Mouse (Mus musculus): ENCODE measurements around the gene Ube2d2b. TPM values are rescaled to one million over a fixed set of nuclear protein-coding genes. Genes with fewer than 3 reads are reported as not detected.

Ube2d2b gene
- total RNA-seq (2021), result not detected

DNA sequence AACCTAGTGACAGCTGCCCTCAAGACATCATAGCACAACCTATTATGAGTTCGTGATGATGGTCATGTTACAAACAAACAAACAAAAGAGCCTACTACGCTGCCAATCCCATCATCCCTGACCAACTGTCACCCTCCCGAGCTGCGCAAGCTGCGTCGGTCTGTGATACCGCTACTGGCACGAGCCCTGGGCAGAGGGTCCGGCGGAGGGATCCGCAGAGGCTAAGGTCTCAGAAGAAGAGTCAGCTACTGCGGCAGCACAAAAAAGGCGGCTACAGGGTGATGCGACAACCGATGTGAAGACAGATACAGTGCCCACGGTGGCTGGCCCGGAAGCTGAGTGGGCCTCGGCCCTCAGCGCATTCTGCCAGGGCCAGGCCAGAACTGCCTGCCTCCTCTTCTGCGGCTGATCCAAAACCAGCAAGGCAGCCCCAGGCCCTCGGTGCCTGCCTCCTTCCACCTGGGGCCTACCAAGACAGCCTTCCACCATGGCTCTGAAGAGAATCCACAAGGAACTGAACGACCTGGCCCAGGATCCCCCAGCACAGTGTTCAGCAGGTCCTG is at the start of gene Ube2d2b:
Gene Ube2d2b (plus strand): TSS at position 102 of the 563 bp plus-strand sequence.
- no peak for DNase-seq (ENCODE audit: low spot score in 2 of 2)
- intact Hi-C loops (cut with DNase I), result no loop called here

DNA sequence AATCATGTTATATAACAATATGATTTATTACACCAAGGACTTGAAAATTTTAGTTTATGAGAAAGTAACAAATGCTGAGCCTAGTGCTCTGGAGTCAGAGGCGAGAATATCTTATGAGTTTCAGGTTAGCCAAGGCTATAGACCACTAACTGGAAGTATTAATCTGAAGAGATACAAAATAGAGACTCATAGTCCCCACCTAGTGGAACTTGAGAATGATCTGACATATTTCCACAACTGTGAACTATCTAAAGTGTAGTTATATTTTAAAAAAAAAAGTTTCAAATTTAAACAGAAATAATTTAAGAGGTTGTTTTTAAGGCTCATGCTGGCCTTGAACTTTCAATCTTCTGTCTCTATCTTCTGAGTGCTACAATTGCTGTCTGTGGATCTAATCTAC is 47.5 kb upstream of the Ube2d2b start:
- DNase-seq (ENCODE audit: low spot score in 2 of 2), result no peak
- intact Hi-C loops (cut with DNase I), result no loop called here

DNA sequence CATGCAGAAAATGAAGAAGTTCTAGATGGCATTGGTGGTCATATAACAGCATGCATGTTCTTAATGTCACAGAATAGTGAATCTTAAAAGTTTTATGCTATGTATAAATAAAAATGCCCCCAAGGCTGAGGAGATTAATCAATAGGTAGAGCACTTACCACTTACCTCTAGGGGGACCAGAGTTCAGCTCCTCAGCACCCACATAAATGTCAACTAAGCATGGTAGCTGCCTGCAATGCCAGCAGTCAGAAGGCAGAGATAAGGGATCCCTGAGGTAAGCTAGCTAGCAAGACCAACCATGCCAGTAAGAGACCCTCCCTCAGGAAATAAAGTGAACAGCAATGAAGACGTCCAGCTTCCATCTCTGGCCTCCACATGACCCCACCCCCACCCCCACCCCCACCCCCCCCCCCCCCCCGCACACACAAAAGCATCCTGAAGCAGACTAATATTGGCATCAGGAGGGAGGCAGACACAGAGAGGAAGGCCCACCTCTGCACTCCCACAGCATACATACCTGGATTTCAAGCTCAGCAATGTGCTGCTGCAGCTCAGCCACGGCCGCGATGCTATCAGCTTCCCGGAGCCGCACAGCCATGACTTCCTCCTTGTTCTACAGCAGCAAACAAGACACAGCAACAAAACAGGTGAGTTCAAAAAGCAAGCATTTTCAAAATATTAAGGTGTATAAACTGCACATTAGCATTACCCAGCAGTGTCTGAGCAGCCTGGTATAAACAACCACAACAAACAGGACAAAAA is 42.0 kb upstream of the Ube2d2b start:
- DNase-seq (ENCODE audit: low spot score in 2 of 2), result no peak
- intact Hi-C loops (cut with DNase I), result loop anchor here (5.0 kb wide), 1 partner anchor 104 kb away; no protein-coding TSS in a partner anchor

DNA sequence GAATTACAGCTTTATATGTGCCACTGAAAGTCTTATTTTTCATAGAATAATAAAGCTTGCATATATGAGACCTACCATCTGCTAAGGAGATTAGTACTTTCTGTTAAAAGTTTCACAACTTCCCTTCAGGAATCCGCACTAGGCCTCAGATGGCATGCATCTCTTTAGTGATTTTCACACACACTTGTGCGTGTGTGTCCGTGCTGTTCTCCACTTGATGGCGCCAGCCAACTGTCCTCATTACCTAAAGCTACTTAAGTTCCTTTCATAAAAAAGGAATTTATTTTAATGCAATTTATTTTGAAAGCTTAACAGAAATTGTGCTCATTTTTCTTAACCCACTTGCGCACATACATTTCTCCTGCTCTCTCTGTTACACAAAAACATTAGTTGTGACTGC is 40.4 kb upstream of the Ube2d2b start:
- intact Hi-C loops (cut with DNase I), result loop anchor here (5.0 kb wide), 1 partner anchor 103 kb away; no protein-coding TSS in a partner anchor
- no peak for DNase-seq (ENCODE audit: low spot score in 2 of 2)

DNA sequence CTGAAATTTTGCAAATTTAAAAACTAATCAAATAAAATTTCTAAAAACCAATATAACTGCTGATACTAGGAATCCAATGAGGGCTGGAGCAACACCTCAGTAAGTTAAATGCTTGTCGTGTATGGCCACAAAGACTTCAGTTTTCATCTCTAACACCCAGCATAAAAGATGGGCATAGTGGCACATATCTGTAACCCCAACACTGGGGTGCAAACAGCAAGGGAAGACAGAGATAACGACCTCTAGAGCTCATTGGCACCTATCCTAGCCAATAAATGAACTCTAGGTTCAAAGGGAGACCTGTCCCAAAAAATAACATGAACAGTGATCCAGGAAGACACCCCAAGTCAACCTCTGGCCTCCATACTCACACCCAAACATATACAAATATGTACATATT is 37.9 kb upstream of the Ube2d2b start:
- DNase-seq (ENCODE audit: low spot score in 2 of 2), result no peak
- intact Hi-C loops (cut with DNase I), result loop anchor here (5.0 kb wide), 1 partner anchor 180 kb away; no protein-coding TSS in a partner anchor

DNA sequence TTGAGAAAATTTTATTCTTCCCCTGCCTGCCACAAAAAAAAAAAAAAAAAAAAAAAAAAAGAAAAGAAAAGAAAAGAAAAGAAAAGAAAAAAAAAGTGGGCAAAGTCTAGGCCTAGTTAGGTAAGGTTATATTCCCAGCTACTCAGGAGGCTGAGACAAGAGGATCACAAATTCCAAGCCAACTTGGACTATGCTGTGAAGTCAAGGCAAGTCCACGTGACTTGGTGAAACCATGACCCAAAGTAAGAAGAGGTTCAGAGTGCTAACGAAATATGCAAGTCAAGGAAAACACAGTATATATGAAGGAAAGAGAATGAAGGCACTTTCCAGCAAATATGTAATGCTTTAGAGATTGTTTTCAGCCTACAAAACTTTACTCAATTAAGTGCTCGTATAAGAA is 37.4 kb upstream of the Ube2d2b start:
- intact Hi-C loops (cut with DNase I), result loop anchor here (5.0 kb wide), 1 partner anchor 180 kb away; no protein-coding TSS in a partner anchor
- DNase-seq (ENCODE audit: low spot score in 2 of 2), result no peak

DNA sequence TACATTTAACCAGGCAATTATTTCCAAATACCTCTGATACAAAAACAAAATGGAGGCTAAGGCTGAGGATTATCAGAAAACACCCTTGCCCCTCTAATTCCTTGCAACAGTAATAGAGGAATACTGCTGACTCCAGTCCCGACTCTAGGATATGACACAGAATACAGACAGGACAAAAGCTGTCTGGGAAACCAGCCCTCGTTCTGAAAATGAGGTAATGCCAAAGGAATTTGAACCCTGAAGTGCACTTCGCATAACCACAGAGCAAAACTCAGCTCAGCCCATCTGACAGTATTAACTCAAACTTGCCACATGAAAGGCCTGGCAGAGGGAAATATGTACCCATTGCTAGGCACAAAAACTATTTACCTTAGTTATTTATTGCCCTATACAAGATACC is 36.6 kb upstream of the Ube2d2b start:
- intact Hi-C loops (cut with DNase I), result loop anchor here (5.0 kb wide), 1 partner anchor 181 kb away; no protein-coding TSS in a partner anchor
- no peak for DNase-seq (ENCODE audit: low spot score in 2 of 2)

DNA sequence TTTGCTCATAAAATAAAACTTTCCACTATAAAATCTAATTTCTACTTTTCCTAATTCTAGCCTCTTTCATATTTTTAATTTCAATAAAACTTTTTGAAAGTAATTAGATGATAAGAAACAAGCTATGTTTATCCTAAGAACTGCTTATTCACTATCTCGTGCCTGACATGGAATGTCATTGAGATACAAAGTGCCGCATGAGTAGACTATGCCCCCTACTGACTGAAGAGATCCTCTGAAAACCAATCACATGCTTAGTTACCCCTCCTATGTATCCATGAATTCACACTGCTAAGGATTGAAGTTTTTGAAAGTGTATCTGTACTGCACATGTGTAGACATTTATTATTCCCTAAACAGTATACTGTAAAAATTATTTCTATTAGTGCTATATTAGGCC is 36.0 kb upstream of the Ube2d2b start:
- intact Hi-C loops (cut with DNase I), result loop anchor here (5.0 kb wide), 1 partner anchor 182 kb away; no protein-coding TSS in a partner anchor
- DNase-seq (ENCODE audit: low spot score in 2 of 2), result no peak

DNA sequence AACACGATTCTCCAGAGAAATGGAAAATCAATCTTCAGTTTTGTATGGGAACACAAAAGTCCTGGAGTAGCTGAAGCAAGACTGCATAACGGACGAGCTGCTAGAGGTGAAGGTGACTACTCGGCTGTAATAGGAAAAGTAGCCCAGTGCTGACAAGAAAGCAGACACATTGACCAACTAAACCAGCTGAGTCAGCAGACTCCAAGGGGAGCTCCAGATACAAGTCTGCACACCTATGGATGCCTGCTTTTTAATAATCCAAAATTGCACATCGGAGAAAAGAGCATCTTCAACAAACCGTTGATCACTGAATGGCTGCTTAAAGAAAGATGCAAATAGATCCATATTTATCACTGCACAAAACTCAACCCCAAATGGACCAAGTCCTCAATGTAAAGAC is 31.6 kb upstream of the Ube2d2b start:
- intact Hi-C loops (cut with DNase I), result no loop called here
- DNase-seq (ENCODE audit: low spot score in 2 of 2), result no peak

DNA sequence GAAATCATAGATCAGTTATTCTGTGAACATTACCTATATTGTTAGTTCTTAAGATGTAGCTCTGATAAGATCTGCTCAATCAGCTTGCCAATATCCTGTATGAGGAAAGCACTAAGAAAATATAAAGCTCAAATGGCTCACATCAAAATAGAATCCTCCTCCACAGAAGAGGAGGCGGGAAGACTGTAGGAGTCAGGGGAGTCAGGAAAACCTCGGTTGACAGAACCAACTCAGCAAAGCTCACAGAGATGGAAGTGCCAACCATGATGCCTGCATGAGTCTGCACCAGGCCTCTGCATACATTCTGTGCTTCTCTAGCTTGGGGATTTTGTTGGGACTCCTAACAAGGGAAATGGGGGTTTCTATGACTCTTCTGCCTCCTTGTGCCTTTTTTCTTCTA is 28.7 kb upstream of the Ube2d2b start:
- no peak for DNase-seq (ENCODE audit: low spot score in 2 of 2)
- intact Hi-C loops (cut with DNase I), result no loop called here

DNA sequence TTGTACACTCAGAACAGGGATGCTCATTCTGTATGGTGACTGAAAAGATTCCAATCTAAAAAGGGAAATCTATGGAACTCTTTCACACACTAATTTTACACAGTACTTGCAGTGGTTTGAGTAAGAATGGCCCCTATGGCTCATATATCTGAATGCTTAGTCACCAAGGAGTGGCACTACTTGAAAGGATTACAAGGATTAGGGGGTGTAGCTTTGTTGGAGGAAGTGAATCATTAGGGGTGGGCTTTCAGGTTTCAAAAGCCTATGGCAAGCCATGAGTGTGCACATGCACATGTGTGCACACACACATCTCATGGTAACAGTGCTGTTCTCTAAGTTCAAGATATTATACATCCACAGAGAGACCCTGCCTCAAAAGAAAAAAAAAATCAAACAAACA is 27.3 kb upstream of the Ube2d2b start:
- DNase-seq (ENCODE audit: low spot score in 2 of 2), result no peak
- intact Hi-C loops (cut with DNase I), result no loop called here

DNA sequence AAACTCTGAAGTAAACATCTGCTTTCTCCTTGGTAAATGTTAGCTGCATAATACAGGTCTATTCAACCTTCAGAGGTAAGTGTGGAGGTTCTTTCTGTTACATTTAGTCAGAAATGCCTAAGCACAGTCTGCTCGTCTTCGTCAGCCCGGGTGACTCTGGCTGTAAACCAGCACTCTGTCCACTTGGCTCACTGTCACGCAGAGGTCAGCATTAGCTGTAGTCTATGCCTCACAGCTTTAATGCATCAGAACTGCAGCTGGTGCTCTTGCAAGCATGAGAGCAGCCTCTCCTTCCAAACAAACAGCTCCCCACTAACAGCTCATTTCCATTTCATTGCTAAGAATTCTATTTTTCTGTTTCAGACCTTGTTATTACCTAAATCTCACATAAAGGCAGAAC is 22.4 kb upstream of the Ube2d2b start:
- intact Hi-C loops (cut with DNase I), result no loop called here
- no peak for DNase-seq (ENCODE audit: low spot score in 2 of 2)

DNA sequence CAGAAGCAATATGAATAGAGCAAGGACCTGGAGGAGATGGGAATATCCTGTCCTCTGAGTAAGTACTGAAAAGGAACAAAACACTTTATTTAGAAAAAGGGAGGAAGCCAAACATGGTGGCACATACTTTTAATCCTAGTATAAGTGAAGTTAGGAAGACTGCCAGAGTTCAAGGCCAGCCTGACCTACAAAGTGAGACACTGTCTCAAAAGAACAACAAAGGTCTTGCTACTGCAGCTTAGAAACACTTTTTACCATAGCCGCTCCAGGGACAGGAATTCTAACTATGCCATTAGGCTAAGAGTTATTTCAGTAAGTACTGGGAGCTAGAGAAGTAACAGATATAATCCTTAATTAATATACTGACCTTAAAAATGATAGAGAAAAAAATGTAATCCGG is 15.2 kb upstream of the Ube2d2b start:
- intact Hi-C loops (cut with DNase I), result no loop called here
- DNase-seq (ENCODE audit: low spot score in 2 of 2), result no peak

DNA sequence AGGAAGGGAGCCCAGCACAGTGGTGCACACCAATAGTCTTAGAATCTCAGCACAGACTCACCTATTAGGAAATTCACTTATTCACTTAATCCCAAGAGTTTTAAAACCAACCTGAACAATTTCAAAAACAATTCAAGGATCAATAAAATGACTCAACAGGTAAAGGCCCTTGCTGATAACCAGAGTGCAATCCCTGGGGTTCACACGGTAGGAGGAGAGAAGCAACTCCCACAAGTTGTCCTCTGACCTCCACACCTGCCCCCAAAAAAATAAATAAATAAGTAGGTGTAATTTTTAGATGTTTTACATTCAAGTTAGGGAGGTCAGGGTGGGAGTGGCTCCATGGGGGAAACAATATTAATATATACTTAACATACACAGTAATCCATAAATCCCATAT is 7.4 kb upstream of the Ube2d2b start:
- intact Hi-C loops (cut with DNase I), result no loop called here
- no peak for DNase-seq (ENCODE audit: low spot score in 2 of 2)

DNA sequence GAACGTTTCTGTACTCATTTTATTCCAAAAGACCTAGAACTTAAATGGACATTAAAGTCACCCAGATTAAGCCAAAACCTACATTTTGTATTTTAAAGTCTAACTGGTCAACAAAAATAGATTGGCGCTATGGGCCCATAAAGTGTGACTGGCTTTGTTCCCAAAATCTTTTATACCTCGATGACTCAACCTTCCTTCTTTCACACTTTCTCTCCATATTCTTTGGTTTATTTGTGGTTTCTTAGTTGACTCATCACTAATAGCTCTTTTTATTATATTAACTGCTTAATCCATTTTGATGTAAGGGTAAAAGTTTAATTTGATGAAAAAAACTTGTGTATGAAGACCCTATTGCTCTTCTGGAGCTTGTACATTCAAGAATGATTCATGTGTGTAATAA is 1.5 kb downstream of the Ube2d2b start:
- no peak for DNase-seq (ENCODE audit: low spot score in 2 of 2)
- intact Hi-C loops (cut with DNase I), result no loop called here

DNA sequence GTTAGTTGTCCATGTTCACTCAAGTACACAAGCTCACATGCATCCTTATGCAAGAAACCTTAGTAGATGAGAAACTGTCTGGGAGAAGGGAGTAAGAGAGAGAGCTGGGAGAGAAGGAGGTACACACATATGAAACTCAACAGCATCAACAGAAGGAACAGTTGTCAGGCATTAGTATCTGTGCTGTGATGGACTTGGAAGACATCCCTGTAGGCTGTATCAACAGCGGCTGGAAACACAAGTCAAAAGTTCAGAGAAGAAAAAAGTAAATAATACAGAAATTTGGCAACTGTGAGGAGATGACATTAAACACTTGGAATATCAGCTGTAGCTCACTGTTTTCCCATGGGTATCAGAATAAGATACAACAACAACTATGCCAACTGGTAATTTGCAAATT is 4.4 kb downstream of the Ube2d2b start:
- no peak for DNase-seq (ENCODE audit: low spot score in 2 of 2)
- intact Hi-C loops (cut with DNase I), result no loop called here

DNA sequence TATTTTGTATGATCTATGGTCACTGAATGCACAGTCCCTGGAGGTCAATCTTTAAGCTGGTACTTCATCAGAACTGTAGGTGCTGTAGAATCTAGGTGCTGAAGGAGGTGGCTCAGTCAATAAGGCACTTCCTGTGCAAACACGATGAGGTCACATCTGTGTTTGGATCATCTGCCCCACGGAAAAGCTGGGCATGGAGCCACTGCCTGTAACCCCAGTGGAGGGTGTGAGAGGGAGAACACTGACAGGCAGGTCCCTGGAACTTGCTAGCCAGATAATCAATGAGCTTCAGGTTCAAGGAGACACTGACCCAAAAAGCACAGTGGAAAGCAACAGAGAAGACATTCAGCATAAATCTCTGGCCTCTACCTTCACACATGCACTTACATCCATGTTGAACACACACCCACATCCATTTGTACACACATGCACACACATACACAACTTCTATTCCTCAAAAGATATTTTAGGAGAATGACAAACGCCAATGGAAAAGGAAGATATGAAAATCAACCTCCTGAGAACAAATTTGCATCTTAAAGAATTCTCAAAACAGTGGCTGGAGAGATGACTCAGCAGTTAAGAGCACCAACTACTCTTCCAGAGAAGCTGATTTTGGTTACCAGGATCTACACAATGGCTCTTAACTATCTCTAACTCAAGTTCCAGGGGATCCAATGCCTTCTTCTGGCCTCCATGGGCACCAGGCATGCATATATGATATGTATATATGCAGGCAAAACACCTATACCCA is 9.2 kb downstream of the Ube2d2b start:
- DNase-seq (ENCODE audit: low spot score in 2 of 2), result no peak
- intact Hi-C loops (cut with DNase I), result no loop called here

DNA sequence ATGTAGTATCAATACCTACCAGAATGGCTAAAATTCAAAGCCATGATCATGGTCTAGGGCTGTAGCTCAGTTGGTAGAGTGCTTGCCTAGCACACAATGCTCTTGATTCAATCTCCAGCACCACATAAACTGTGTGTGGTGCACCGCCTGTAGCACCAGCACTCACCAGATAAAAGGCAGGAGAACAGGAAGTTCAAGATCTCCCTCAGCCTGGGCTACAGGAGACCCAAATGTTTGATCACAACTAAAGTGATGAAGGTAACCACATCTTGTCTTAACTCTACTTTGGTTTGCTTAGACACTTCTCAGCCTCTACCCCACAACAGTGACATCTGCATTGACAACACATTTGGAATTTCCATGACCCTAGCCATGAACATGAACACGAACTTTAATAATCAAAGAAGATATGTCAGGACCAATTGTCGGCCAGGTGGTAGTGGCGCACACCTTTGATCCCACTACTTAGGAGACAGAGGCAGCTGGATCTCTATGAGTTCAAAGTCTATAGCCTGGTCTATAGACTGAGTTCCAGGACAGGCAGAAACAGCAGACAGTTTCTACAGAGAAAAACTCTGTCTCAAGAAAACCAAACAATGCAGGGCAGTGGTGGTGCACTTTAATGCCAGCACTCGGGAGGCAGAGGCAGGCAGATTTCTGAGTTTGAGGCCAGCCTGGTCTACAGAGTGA is 10.8 kb downstream of the Ube2d2b start:
- no peak for DNase-seq (ENCODE audit: low spot score in 2 of 2)
- intact Hi-C loops (cut with DNase I), result no loop called here

DNA sequence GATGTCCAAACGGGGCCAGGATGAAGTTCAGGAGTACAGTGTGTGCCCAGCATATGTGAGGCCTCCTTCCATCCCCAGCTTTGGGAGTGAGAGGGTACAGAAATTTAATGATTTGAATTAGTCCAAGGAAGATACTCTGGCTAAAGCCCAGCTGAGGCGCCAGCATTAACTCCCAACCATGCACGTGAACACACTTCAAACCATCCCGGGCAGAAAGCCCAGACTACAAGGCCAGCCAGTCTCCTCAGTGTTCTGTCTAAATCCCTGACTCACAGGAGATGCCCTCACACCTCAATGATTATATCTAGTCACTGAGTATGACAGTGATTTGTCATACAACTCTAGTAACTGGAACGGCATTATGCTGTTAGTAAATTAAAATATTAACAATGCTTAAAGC is 17.4 kb downstream of the Ube2d2b start:
- intact Hi-C loops (cut with DNase I), result no loop called here
- no peak for DNase-seq (ENCODE audit: low spot score in 2 of 2)

DNA sequence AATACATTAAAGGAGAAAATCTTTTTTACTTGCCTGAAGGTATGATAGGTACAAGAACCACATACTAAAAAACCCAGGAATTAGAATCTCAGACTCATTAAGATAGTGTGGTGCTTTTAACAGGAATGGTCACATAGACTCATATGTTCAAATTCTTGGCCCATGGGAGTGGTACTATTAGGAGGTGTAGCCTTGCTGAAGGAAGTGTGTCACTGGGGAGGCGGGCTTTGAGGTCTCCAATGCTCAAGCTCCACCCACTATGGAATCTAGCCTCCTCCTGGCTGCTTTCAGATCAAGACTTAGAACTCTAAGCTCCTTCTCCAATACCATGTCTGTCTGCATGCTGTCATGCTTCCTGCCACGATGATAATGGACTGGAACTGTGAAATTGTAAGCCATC is 17.9 kb downstream of the Ube2d2b start:
- intact Hi-C loops (cut with DNase I), result no loop called here
- no peak for DNase-seq (ENCODE audit: low spot score in 2 of 2)
